Mouse (Mus musculus) heart, embryonic 15.5 days (tissue): ENCODE results near the gene Map3k11. TPM values are rescaled to one million over a fixed set of nuclear protein-coding genes. Genes with fewer than 3 reads are reported as not detected.

ENCODE experiments used
- ATAC-seq: fragments of 200-750 bp; cut with Nextera tagmentation; replicated peaks from 2 replicates; pipeline ENCODE4 v1.8.0; 2017; ENCODE audit warnings: low read depth, moderate TSS enrichment; ENCODE audit not compliant: insufficient number of reproducible peaks, insufficient read depth, low FRiP score
- H3K27ac ChIP-seq: fragments of 300-500 bp; sonication (generic); 2 replicates; pipeline ENCODE4 v1.5.1; 2015; ENCODE audit warnings: mild to moderate bottlenecking, inconsistent platforms
- H3K27me3 ChIP-seq: fragments of 300-500 bp; sonication (generic); 2 replicates; pipeline ENCODE4 v1.6.1; 2015; ENCODE audit warnings: inconsistent platforms
- H3K36me3 ChIP-seq: fragments of 300-500 bp; sonication (generic); 2 replicates; pipeline ENCODE4 v1.6.1; 2015; ENCODE audit warnings: mild to moderate bottlenecking, inconsistent platforms
- H3K4me1 ChIP-seq: fragments of 300-500 bp; sonication (generic); replicated peaks from 2 replicates; pipeline ENCODE4 v1.6.1; 2015; ENCODE audit warnings: inconsistent platforms
- H3K4me2 ChIP-seq: fragments of 300-500 bp; sonication (generic); 2 replicates; pipeline ENCODE4 v1.6.1; 2015; ENCODE audit warnings: inconsistent platforms, mild to moderate bottlenecking, moderate library complexity
- H3K4me3 ChIP-seq: fragments of 300-500 bp; sonication (generic); 2 replicates; pipeline ENCODE4 v1.5.1; 2015; ENCODE audit warnings: mild to moderate bottlenecking, inconsistent platforms
- H3K9ac ChIP-seq: fragments of 300-500 bp; sonication (generic); 2 replicates; pipeline ENCODE4 v1.6.1; 2015; ENCODE audit warnings: mild to moderate bottlenecking, inconsistent platforms
- H3K9me3 ChIP-seq: fragments of 300-500 bp; sonication (generic); replicated peaks from 2 replicates; pipeline ENCODE4 v1.6.1; 2016; ENCODE audit warnings: inconsistent platforms
- WGBS: fragments of 180-500 bp; shearing (Covaris S2); methylation state at CpG from one replicate; pipeline ENCODE4 v1.1.7; 2015; ENCODE audit warnings: mixed read lengths; 5-methylcytosine and 5-hydroxymethylcytosine counted together
- microRNA-seq: library from miRNA; unstranded; fragments of <30 nt; microRNA quantifications from one replicate; pipeline ENCODE4, GENCODE M21; 2016
- polyA plus RNA-seq: library from polyadenylated mRNA; unstranded; fragments of >200 nt; fragmentation: Nextera tagmentation; extraction: Ambion mirVana; gene quantifications from 2 replicates; pipeline ENCODE4 v1.2.1, GENCODE M21; 2015

The Map3k11 gene
- polyA plus RNA-seq, 1 experiment from 2014 or later: 23.7 TPM

- Histone ChIP-seq H3K36me3 (no peaks in the 10 kb centered on the region), H3K9me3 (no peaks in the 10 kb centered on the region), H3K27ac (peak overlapping the region; percentile 94), H3K4me3 (peak overlapping the region; percentile 68), H3K9ac (peak overlapping the region; percentile 90), H3K4me1 (peaks cover 67% of the 10 kb centered on the region), H3K4me2 (peak overlapping the region; percentile 96), H3K27me3 (peaks cover 32% of the 10 kb centered on the region)
- WGBS: under 1% methylated on average over 52 of the region's 55 CpGs
- ATAC-seq: peak; percentile 76
Measured at GRCm38 (mm10) chr19:5741641-5742240, 53.2 kb downstream of the Map3k11 start.

- peaks cover 29% of the 10 kb centered on the region for H3K27me3 ChIP-seq
- H3K4me1 ChIP-seq: peaks cover 70% of the 10 kb centered on the region
Measured at GRCm38 (mm10) chr19:5742241-5742641, 53.7 kb downstream of the Map3k11 start.

GRCm38 (mm10) chr19:5743576-5743975 is 55.0 kb downstream of the Map3k11 start:
- H3K27ac ChIP-seq: no peak overlapping the region
- no peak for ATAC-seq
- 55% methylated on average over 5 of the region's 5 CpGs for WGBS
- H3K4me2 ChIP-seq: peak overlapping the region; percentile 96
- no peaks in the 10 kb centered on the region for H3K36me3 ChIP-seq
- H3K4me3 ChIP-seq: peak overlapping the region; percentile 68
- H3K9me3 ChIP-seq: no peaks in the 10 kb centered on the region
- H3K27me3 ChIP-seq: peaks cover 34% of the 10 kb centered on the region
- H3K4me1 ChIP-seq: peaks cover 70% of the 10 kb centered on the region
- 0 out of 2 replicates have a peak overlapping the region, but pooled peaks have one; percentile 37 for H3K9ac ChIP-seq

More at GRCm38 (mm10) chr19:5742241-5742641, 53.7 kb downstream of the Map3k11 start:
- H3K36me3 ChIP-seq: no peaks in the 10 kb centered on the region
- peak overlapping the region; percentile 90 for H3K9ac ChIP-seq
- H3K9me3 ChIP-seq: no peaks in the 10 kb centered on the region
- peak overlapping the region; percentile 96 for H3K4me2 ChIP-seq
- peak overlapping the region; percentile 94 for H3K27ac ChIP-seq
- peak; percentile 33 for ATAC-seq
- H3K4me3 ChIP-seq: peak overlapping the region; percentile 68
- 2% methylated on average over 32 of the region's 32 CpGs for WGBS

GRCm38 (mm10) chr19:5745756-5746710 is 57.5 kb downstream of the Map3k11 start:
- Histone ChIP-seq H3K9me3 (no peaks in the 10 kb centered on the region), H3K27ac (no peak overlapping the region), H3K4me2 (peak overlapping the region; percentile 62), H3K4me1 (peaks cover 56% of the 10 kb centered on the region), H3K4me3 (peak overlapping the region; percentile 34), H3K27me3 (peaks cover 55% of the 10 kb centered on the region), H3K36me3 (no peaks in the 10 kb centered on the region; the same call in 1 of the 2 replicates), H3K9ac (peak overlapping the region; percentile 14; the same call in 1 of the 2 replicates)
- 10% methylated on average over 35 of the region's 36 CpGs for WGBS
- no peak for ATAC-seq

GRCm38 (mm10) chr19:5746907-5747363 is 58.4 kb downstream of the Map3k11 start:
- peaks cover under 1% of the 10 kb centered on the region; the same call in 1 of the 2 replicates for H3K36me3 ChIP-seq
- H3K27me3 ChIP-seq: peaks cover 64% of the 10 kb centered on the region
- no peak for ATAC-seq
- peaks cover 59% of the 10 kb centered on the region for H3K4me1 ChIP-seq
- no peak overlapping the region for H3K4me3 ChIP-seq
- H3K9ac ChIP-seq: no peak overlapping the region
- H3K4me2 ChIP-seq: no peak overlapping the region
- H3K9me3 ChIP-seq: no peaks in the 10 kb centered on the region
- H3K27ac ChIP-seq: no peak overlapping the region
- WGBS: 35% methylated on average over 12 of the region's 12 CpGs

GRCm38 (mm10) chr19:5749476-5749875 is 60.9 kb downstream of the Map3k11 start:
- H3K4me3 ChIP-seq: no peak overlapping the region
- no peaks in the 10 kb centered on the region for H3K9me3 ChIP-seq
- H3K27ac ChIP-seq: no peak overlapping the region
- H3K4me2 ChIP-seq: no peak overlapping the region
- H3K36me3 ChIP-seq: peaks cover 7% of the 10 kb centered on the region; the same call in 1 of the 2 replicates
- peaks cover 37% of the 10 kb centered on the region for H3K4me1 ChIP-seq
- ATAC-seq: no peak
- peaks cover 74% of the 10 kb centered on the region for H3K27me3 ChIP-seq
- no peak overlapping the region for H3K9ac ChIP-seq
- 75% methylated on average over 6 of the region's 6 CpGs for WGBS

- Histone ChIP-seq H3K4me1 (peaks cover 23% of the 10 kb centered on the region), H3K4me2 (no peak overlapping the region), H3K36me3 (peaks cover 7% of the 10 kb centered on the region; the same call in 1 of the 2 replicates), H3K9ac (no peak overlapping the region), H3K27ac (no peak overlapping the region), H3K9me3 (no peaks in the 10 kb centered on the region), H3K27me3 (peaks cover 66% of the 10 kb centered on the region), H3K4me3 (no peak overlapping the region)
- no peak for ATAC-seq
- 24% methylated on average over 22 of the region's 22 CpGs for WGBS
Measured at GRCm38 (mm10) chr19:5750951-5751350, 62.4 kb downstream of the Map3k11 start.

- Histone ChIP-seq H3K9ac (no peak overlapping the region), H3K9me3 (no peaks in the 10 kb centered on the region), H3K27me3 (peaks cover 61% of the 10 kb centered on the region), H3K4me2 (0 out of 2 replicates have a peak overlapping the region, but pooled peaks have one; percentile 15), H3K36me3 (peaks cover 7% of the 10 kb centered on the region; the same call in 1 of the 2 replicates), H3K27ac (no peak overlapping the region), H3K4me1 (peaks cover 20% of the 10 kb centered on the region), H3K4me3 (no peak overlapping the region)
- no peak; the same call in 1 of the 2 replicates for ATAC-seq
- WGBS: 15% methylated on average over 20 of the region's 20 CpGs
Measured at GRCm38 (mm10) chr19:5751742-5752141, 63.2 kb downstream of the Map3k11 start.

Small RNA genes lying within 50 kb of the gene (microRNA-seq; reads per million reads assigned to microRNA genes)
- gene Mir6987: not detected

Other genes starting within 250 kb of the Map3k11 start
- not detected in 2 replicates for gene Fosl1, start 241.2 kb upstream of the Map3k11 start, polyA plus RNA-seq
- 9.0 and 9.9 TPM in 2 replicates for gene Ccdc85b, start 230.8 kb upstream of the Map3k11 start, polyA plus RNA-seq
- 97.9 and 106 TPM in 2 replicates for gene Fibp, start 228.1 kb upstream of the Map3k11 start, polyA plus RNA-seq
- 1.4 and 3.5 TPM in 2 replicates for gene Ctsw, start 220.2 kb upstream of the Map3k11 start, polyA plus RNA-seq
- gene Efemp2, start 214.8 kb upstream of the Map3k11 start, polyA plus RNA-seq: 65.6 and 95.4 TPM in 2 replicates
- gene Mus81, start 200.3 kb upstream of the Map3k11 start, polyA plus RNA-seq: 33.8 and 48.7 TPM in 2 replicates
- gene Cfl1, start 198.3 kb upstream of the Map3k11 start, polyA plus RNA-seq: 1,578 and 1,766 TPM in 2 replicates
- gene 1700020D05Rik, start 185.0 kb upstream of the Map3k11 start, polyA plus RNA-seq: 0.14 and 0.16 TPM in 2 replicates
- 15.8 and 17.6 TPM in 2 replicates for gene Snx32, start 178.2 kb upstream of the Map3k11 start, polyA plus RNA-seq
- gene Ovol1, start 128.1 kb upstream of the Map3k11 start, polyA plus RNA-seq: 0.25 and 0.87 TPM in 2 replicates
- 2.0 and 4.5 TPM in 2 replicates for gene Ap5b1, start 120.7 kb upstream of the Map3k11 start, polyA plus RNA-seq
- gene Rnaseh2c, start 86.9 kb upstream of the Map3k11 start, polyA plus RNA-seq: 89.7 and 96.1 TPM in 2 replicates
- 29.6 and 35.3 TPM in 2 replicates for gene Kat5, start 78.5 kb upstream of the Map3k11 start, polyA plus RNA-seq
- 33.2 and 46.7 TPM in 2 replicates for gene Rela, start 51.3 kb upstream of the Map3k11 start, polyA plus RNA-seq
- 20.6 and 33.5 TPM in 2 replicates for gene Sipa1, start 25.0 kb upstream of the Map3k11 start, polyA plus RNA-seq
- 8.9 and 14.2 TPM in 2 replicates for gene Pcnx3, start 166 bp downstream of the Map3k11 start, polyA plus RNA-seq
- 0.40 TPM in 1 of 2 replicates, not detected in the other for gene Kcnk7, start 15.6 kb downstream of the Map3k11 start, polyA plus RNA-seq
- 82.6 and 84.3 TPM in 2 replicates for gene Ehbp1l1, start 37.6 kb downstream of the Map3k11 start, polyA plus RNA-seq
- 68.1 and 82.4 TPM in 2 replicates for gene Fam89b, start 40.9 kb downstream of the Map3k11 start, polyA plus RNA-seq
- 26.6 and 43.3 TPM in 2 replicates for gene Ltbp3, start 52.2 kb downstream of the Map3k11 start, polyA plus RNA-seq
- 53.5 and 65.9 TPM in 2 replicates for gene Scyl1, start 82.7 kb downstream of the Map3k11 start, polyA plus RNA-seq
- 25.1 and 35.1 TPM in 2 replicates for gene Frmd8, start 186.5 kb downstream of the Map3k11 start, polyA plus RNA-seq
- gene Slc25a45, start 189.1 kb downstream of the Map3k11 start, polyA plus RNA-seq: 3.2 and 4.2 TPM in 2 replicates
- gene Tigd3, start 205.4 kb downstream of the Map3k11 start, polyA plus RNA-seq: 1.2 and 2.0 TPM in 2 replicates
- gene Dpf2, start 224.3 kb downstream of the Map3k11 start, polyA plus RNA-seq: 81.9 and 106 TPM in 2 replicates
- 10.4 and 13.0 TPM in 2 replicates for gene Cdc42ep2, start 236.1 kb downstream of the Map3k11 start, polyA plus RNA-seq